Mouse (Mus musculus) hindbrain, embryonic 16.5 days (tissue): ENCODE measurements around the gene Slc3a2. TPM values are rescaled to one million over a fixed set of nuclear protein-coding genes. Genes with fewer than 3 reads are reported as not detected.

Experiments
- ATAC-seq: fragments of 200-750 bp; cut with Nextera tagmentation; 2 replicates; pipeline ENCODE4 v1.8.0; 2017; ENCODE audit warnings: moderate TSS enrichment, moderate library complexity
- H3K27ac ChIP-seq: fragments of 300-500 bp; sonication (generic); 2 replicates; pipeline ENCODE4 v1.5.1; 2014; ENCODE audit warnings: low read depth, mild to moderate bottlenecking, control low read depth, low read length, moderate library complexity
- H3K27me3 ChIP-seq: fragments of 300-500 bp; sonication (generic); replicated peaks from 2 replicates; pipeline ENCODE4 v1.6.1; 2014; ENCODE audit warnings: low read length; ENCODE audit not compliant: control insufficient read depth, insufficient read depth
- H3K36me3 ChIP-seq: fragments of 300-500 bp; sonication (generic); 2 replicates; pipeline ENCODE4 v1.6.1; 2014; ENCODE audit warnings: mild to moderate bottlenecking, low read length, moderate library complexity, mixed read lengths; ENCODE audit not compliant: control insufficient read depth, insufficient read depth
- H3K4me1 ChIP-seq: fragments of 300-500 bp; sonication (generic); 2 replicates; pipeline ENCODE4 v1.6.1; 2014; ENCODE audit warnings: low read depth, low read length; ENCODE audit not compliant: control insufficient read depth, insufficient read depth
- H3K4me2 ChIP-seq: fragments of 300-500 bp; sonication (generic); 2 replicates; pipeline ENCODE4 v1.6.1; 2014; ENCODE audit warnings: mild to moderate bottlenecking, low read length, control low read depth, moderate library complexity
- H3K4me3 ChIP-seq: fragments of 300-500 bp; sonication (generic); 2 replicates; pipeline ENCODE4 v1.5.1; 2014; ENCODE audit warnings: mild to moderate bottlenecking, low read length, control low read depth, moderate library complexity
- H3K9ac ChIP-seq: fragments of 300-500 bp; sonication (generic); 2 replicates; pipeline ENCODE4 v1.6.1; 2014; ENCODE audit warnings: low read depth, mild to moderate bottlenecking, control low read depth, low read length, moderate library complexity
- H3K9me3 ChIP-seq: fragments of 300-500 bp; sonication (generic); 2 replicates; pipeline ENCODE4 v1.6.1; 2014; ENCODE audit warnings: mild to moderate bottlenecking, low read length, moderate library complexity; ENCODE audit not compliant: control insufficient read depth
- WGBS: fragments of 180-500 bp; shearing (Covaris S2); extraction: QIAGEN DNeasy Blood & Tissue Kit; methylation state at CpG from one replicate; pipeline ENCODE4 v1.1.7; 2014; 5-methylcytosine and 5-hydroxymethylcytosine counted together
- polyA plus RNA-seq: library from polyadenylated mRNA; unstranded; fragments of >200 nt; fragmentation: Nextera tagmentation; extraction: Ambion mirVana; gene quantifications from 2 replicates; pipeline ENCODE4 v1.2.1, GENCODE M21; 2015

Gene Slc3a2
- polyA plus RNA-seq, 1 experiment from 2014 or later: 191 TPM

DNA sequence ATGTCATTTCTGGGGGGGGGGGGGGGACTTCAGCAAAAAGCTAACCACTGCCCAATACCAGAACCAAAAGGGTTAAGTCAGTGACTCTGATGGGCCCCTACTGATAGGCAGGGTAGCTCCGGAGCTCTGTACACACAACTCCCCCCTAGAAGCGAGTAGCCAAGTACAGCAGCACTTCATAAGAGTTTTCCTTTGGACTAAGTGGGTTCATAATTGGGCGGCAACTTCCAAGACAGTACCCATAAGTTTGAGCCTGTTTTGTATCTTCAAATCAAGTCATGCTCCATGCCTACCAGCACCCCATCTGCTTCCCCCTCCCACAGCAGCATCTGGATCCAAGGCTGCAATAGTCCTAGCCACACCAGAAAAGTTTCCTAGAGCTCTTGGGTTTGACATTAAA, 32.5 kb upstream of the Slc3a2 start:
- H3K4me1 ChIP-seq: peaks cover 21% of the 10 kb centered on the region
- H3K36me3 ChIP-seq: peaks cover 20% of the 10 kb centered on the region
- ATAC-seq: no peak
- H3K27me3 ChIP-seq: no peaks in the 10 kb centered on the region
- no peaks in the 10 kb centered on the region for H3K9me3 ChIP-seq
- no peak overlapping the region for H3K4me3 ChIP-seq
- no peak overlapping the region for H3K9ac ChIP-seq
- H3K27ac ChIP-seq: no peak overlapping the region
- WGBS: 75% methylated on average over 3 of the region's 3 CpGs
- peak overlapping the region; percentile 72 for H3K4me2 ChIP-seq

DNA sequence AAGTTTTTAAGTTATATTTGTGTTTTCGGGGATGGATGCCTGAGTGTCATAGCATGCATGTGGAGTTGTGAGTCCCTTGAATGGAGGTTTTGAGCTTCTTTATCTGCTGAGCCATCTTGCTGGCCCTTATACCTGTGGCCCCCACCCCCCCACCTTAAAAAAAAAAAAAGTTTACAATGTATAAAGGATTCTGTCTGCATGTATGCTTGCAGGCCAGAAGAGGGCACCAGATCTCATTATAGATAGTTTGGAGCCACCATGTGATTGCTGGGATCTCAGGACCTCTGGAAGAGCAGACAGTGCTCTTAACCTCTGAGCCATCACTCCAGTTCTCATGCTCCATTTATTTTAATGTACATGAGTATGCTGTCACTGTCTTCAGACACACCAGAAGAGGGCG, 24.2 kb upstream of the Slc3a2 start:
- H3K9me3 ChIP-seq: no peaks in the 10 kb centered on the region
- WGBS: 72% methylated on average over 2 of the region's 2 CpGs
- H3K27me3 ChIP-seq: no peaks in the 10 kb centered on the region
- no peak overlapping the region for H3K4me3 ChIP-seq
- no peak overlapping the region for H3K9ac ChIP-seq
- ATAC-seq: no peak
- no peak overlapping the region for H3K4me2 ChIP-seq
- peaks cover 8% of the 10 kb centered on the region for H3K4me1 ChIP-seq
- no peak overlapping the region for H3K27ac ChIP-seq
- H3K36me3 ChIP-seq: peaks cover 38% of the 10 kb centered on the region

DNA sequence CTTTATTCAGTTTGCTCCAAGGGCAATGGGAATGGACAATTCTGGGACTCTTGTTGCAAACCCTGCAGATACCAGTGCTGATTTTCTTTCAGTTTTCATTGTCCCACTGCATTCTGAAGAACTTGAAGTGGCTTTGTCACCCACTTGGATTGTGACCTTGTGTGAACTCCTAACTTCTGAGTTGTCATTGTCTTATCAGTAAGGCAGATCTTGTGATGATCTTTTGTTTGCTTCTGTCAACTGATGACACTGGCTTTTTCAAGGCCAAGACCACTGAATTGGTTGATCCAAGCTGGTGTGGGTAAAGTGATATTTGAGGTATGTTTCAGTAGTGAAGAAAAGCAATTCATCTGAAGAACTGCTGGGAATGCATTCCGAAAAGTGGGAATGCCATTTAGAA, 22.2 kb upstream of the Slc3a2 start:
- H3K4me2 ChIP-seq: no peak overlapping the region
- no peak for ATAC-seq
- H3K4me3 ChIP-seq: no peak overlapping the region
- H3K9ac ChIP-seq: no peak overlapping the region
- no peaks in the 10 kb centered on the region for H3K9me3 ChIP-seq
- H3K27ac ChIP-seq: no peak overlapping the region
- peaks cover 28% of the 10 kb centered on the region for H3K36me3 ChIP-seq
- H3K27me3 ChIP-seq: no peaks in the 10 kb centered on the region
- peaks cover 18% of the 10 kb centered on the region for H3K4me1 ChIP-seq
- WGBS: 85% methylated on average over 1 of the region's 1 CpGs

DNA sequence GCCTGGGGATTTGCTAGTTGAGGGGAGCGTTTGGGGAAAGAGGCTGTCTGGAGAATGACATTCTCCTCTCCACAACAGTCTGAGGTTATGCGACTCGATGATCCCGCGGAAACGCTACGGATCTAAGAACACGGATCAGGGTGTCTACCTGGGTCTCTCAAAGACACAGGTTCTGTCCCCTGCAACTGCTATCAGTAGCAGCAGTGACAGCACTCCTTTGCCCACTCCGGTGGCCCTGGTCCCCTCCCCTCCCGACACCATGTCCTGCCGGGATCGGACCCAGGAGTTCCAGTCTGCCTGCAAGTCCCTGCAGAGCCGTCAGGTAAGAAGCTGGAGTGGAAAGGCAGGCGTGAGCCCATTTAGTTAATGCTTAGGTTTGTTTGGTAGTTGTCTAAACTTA, 19.0 kb upstream of the Slc3a2 start:
- H3K9me3 ChIP-seq: no peaks in the 10 kb centered on the region
- H3K36me3 ChIP-seq: peaks cover 33% of the 10 kb centered on the region
- peak overlapping the region; percentile 85 for H3K9ac ChIP-seq
- H3K4me1 ChIP-seq: peaks cover 18% of the 10 kb centered on the region
- H3K27me3 ChIP-seq: no peaks in the 10 kb centered on the region
- 16% methylated on average over 14 of the region's 14 CpGs for WGBS
- peak overlapping the region; percentile 79; the same call in 1 of the 2 replicates for H3K27ac ChIP-seq
- ATAC-seq: no peak
- peak overlapping the region; percentile 85 for H3K4me2 ChIP-seq
- peak overlapping the region; percentile 94 for H3K4me3 ChIP-seq

DNA sequence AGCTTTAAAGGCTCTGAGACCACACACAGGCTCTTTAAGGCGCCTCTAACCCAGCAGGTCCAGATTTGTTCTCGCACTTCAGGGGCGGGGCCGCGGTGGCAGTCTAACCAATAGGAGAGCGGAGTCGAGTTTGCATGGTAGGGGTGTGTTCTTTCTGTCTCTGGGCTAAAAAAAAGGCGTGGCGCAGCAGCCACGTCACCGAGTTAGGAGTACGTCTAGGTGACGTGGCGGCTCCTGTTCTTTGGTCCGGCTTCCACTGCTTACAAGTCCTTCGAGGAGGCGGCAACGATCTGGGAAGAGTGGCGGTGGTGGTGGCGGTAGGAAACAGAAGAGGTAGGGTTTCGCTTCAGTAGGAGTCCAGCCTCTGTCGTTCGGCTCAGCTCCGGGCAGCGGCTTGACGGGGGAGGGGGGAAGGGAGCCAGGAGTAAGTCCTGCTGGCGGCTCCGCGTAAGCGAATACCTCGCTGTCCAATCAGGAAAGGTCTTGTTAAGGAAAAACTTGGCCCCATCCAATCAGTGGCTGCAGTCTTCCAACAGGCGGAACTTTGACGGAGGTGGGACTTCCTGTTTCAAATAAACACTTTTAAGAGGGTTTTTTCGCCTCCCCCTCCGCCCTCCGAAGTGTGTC, 18.2 kb upstream of the Slc3a2 start, which contains the start of gene Stx5a:
Stx5a (plus strand) TSS at position 171 of the 627 bp plus-strand sequence.
- H3K4me2 ChIP-seq: peak within 1 kb of the TSS; percentile 85
- peaks cover 33% of the 10 kb centered on the region for H3K36me3 ChIP-seq
- H3K4me1 ChIP-seq: peaks cover 18% of the 10 kb centered on the region
- under 1% methylated on average over 36 of the region's 36 CpGs for WGBS
- ATAC-seq: peak; percentile 99
- H3K27me3 ChIP-seq: no peaks in the 10 kb centered on the region
- peak within 1 kb of the TSS; percentile 96 for H3K27ac ChIP-seq
- no peaks in the 10 kb centered on the region for H3K9me3 ChIP-seq
- peak within 1 kb of the TSS; percentile 85 for H3K9ac ChIP-seq
- H3K4me3 ChIP-seq: peak within 1 kb of the TSS; percentile 94

DNA sequence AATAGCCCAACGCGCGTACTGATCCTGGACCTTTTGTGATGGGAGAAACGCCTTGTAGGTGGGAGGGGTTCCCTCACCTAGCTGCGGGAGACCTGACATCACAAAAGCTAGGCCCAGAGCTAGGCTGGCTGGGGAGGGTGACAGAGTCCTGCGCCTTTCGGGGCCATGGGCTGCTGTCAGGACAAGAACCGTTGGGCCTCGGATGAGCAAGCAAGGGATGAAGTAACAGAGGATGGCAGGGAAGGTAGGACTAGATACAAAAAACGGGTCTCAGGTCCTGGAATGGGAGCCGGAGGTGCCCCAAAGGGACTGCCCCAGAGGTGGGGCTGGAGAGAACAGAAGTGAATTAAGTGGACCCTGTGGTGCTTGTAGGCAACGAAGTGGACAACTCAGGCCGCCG, 17.4 kb upstream of the Slc3a2 start, which contains the start of gene 1700092M07Rik:
1700092M07Rik (plus strand) TSS at position 116 of the 400 bp plus-strand sequence.
- Histone ChIP-seq H3K9me3 (no peaks in the 10 kb centered on the region), H3K4me1 (peaks cover 18% of the 10 kb centered on the region), H3K4me3 (peak within 1 kb of the TSS; percentile 94), H3K27me3 (no peaks in the 10 kb centered on the region), H3K27ac (peak within 1 kb of the TSS; percentile 96), H3K36me3 (peaks cover 33% of the 10 kb centered on the region), H3K9ac (peak within 1 kb of the TSS; percentile 76), H3K4me2 (peak within 1 kb of the TSS; percentile 57)
- ATAC-seq: no peak
- WGBS: 65% methylated on average over 14 of the region's 14 CpGs

DNA sequence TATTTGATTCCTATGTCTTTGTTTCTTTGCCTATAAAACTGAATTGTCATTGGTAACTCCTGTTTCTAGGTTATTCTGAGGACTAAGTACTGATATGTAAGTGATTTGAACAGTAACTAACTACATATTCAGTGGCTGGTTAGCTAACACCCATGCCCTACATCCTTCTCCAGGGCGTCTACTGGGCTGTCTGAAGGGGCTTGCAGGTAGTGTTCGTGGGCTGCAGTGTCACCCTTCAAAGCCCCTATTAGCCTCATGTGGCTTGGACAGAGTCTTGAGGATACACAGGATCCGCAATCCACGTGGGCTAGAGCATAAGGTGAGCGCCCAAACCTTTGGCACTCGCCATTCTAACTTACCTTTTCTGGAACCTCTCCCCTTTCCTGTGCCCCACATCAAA, 16.5 kb upstream of the Slc3a2 start:
- peaks cover 31% of the 10 kb centered on the region for H3K36me3 ChIP-seq
- no peaks in the 10 kb centered on the region for H3K9me3 ChIP-seq
- no peak for ATAC-seq
- no peak overlapping the region for H3K4me3 ChIP-seq
- peaks cover 22% of the 10 kb centered on the region for H3K4me1 ChIP-seq
- 89% methylated on average over 6 of the region's 6 CpGs for WGBS
- no peak overlapping the region for H3K27ac ChIP-seq
- H3K9ac ChIP-seq: no peak overlapping the region
- no peak overlapping the region for H3K4me2 ChIP-seq
- no peaks in the 10 kb centered on the region for H3K27me3 ChIP-seq

DNA sequence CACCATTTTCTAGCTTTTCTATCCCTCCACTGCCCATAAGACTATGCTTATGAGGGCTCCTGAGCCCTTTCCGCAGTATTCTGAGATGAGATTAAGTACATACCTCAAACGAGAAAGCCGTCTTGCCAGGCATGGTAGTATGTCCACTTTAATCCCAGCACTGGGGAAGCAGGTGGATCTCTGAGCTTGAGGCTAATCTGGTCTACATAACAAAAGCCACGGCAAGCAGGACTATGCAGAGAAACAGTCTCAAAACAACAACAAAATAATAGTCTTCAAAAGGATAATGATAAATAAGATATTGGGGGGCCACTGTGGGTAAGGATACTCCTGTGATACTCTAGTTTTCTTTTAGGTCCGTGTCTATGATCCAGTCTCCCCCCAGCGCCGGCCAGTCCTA, 15.7 kb upstream of the Slc3a2 start:
- Histone ChIP-seq H3K9ac (no peak overlapping the region), H3K27me3 (no peaks in the 10 kb centered on the region), H3K4me1 (peaks cover 22% of the 10 kb centered on the region), H3K36me3 (peaks cover 31% of the 10 kb centered on the region), H3K4me2 (no peak overlapping the region), H3K9me3 (no peaks in the 10 kb centered on the region), H3K4me3 (no peak overlapping the region), H3K27ac (no peak overlapping the region)
- no peak for ATAC-seq
- 89% methylated on average over 7 of the region's 7 CpGs for WGBS

DNA sequence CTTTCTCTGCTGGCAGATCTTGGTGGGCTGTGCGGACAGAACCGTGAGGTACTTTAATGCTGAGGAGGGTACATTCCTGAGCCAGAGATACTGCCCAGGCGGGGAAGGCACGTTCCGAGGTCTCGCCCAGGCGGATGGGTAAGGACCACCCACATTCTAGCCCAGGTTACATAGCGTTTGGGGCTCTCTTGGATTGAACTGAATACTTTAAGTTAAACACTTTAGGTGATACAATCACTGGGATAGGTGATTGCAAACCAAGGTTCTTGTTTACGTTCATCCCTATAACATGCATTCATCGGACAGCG, 12.9 kb upstream of the Slc3a2 start:
- H3K27ac ChIP-seq: 0 out of 2 replicates have a peak overlapping the region, but pooled peaks have one; percentile 25
- H3K27me3 ChIP-seq: no peaks in the 10 kb centered on the region; the same call in 1 of the 2 replicates
- peak overlapping the region; percentile 76 for H3K4me2 ChIP-seq
- peaks cover 10% of the 10 kb centered on the region for H3K4me1 ChIP-seq
- H3K36me3 ChIP-seq: peaks cover 25% of the 10 kb centered on the region
- no peak; the same call in 1 of the 2 replicates for ATAC-seq
- peak overlapping the region; percentile 71 for H3K9ac ChIP-seq
- H3K4me3 ChIP-seq: peak overlapping the region; percentile 82
- no peaks in the 10 kb centered on the region for H3K9me3 ChIP-seq
- 3% methylated on average over 11 of the region's 11 CpGs for WGBS
